Mouse (Mus musculus) embryo, embryonic 9.5 days (tissue): ENCODE data around the gene Ctsd.
"Not testable (repeated sequence)": the region's sequence is repeated elsewhere in the genome, so short reads cannot be mapped to it uniquely, and the experiment has no call there.

ENCODE experiments used
- DNase-seq: peaks from one replicate; pipeline ENCODE4 v3.0.0-alpha.2; 2017; ENCODE audit errors: extremely low spot score

Gene Ctsd

DNA sequence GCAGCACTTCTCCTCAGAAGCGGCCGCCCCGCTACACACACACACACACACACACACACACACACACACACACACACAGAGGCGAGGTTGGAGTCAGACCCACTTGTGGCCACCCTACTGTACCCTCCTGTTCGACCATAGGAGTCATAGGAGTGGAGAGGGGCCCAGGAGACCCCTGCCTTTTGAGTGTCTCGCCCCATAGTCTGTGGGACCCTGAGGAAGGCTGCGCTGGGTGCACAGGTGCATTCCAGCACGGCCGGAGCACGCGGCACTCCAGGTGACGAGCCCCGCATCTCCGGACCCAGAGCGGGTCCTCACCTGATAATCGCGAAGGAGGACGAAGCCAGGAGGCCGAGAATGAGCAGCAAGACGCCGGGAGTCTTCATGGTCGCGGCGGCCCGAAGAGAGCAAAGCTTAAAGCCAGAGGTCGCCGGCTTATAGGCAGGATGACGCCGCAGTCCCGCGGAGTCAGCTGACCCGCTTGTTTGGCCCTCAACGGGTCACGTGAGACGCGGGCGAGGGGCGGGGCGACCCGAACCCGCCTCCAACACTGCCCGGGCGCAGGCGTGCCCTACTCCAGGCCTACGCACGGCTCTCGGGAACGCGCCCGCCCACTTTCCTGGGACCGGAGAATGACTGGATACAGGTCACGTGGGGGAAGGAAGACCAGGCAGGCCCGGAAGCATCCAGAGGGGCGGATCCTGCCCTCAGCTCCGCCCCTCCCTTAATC is at the start of gene Ctsd:
Gene Ctsd (minus strand): TSS at position 620 of the 730 bp plus-strand sequence.
- peak; percentile 97 for DNase-seq

DNA sequence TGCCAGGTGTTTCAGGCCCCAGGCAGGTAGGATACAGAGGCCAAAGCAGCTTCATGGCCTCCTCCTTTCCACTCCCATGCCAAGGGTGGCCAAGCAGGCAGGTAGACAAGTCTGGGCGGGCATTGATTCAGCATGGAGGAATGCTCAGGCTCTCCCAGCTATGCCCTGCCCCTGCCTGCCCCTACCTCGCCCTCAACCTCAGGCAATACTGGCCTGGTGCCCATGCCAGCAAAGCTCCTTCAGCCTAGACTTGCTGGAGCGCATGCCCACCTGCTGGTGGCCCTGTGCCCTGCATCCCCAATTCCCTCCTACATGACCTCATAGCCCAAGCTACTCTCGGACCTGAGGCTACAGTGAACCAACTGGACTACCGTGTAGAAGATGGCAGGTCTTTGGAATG is 49.5 kb upstream of the Ctsd start:
- no peak for DNase-seq

DNA sequence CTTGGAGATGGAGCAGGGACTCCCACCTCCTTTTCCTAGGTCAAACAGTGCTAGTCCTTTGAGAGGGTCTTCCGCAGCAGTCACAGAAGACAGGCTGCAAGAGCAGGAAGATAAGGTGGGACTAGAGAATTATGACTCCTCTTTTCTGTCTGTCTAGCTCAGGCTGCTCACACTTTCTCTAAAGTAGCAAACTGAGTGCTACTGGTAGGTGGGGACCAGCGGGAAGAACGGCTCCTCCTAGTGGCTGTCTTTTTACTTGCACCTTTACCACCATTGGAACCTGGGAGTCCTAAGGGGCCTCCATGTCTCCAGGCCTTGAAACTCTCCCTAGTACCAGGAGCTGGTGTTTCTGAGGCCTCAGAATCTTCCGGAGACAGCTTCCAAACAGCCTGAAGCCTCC is 47.7 kb upstream of the Ctsd start:
- DNase-seq = peak; percentile 73

DNA sequence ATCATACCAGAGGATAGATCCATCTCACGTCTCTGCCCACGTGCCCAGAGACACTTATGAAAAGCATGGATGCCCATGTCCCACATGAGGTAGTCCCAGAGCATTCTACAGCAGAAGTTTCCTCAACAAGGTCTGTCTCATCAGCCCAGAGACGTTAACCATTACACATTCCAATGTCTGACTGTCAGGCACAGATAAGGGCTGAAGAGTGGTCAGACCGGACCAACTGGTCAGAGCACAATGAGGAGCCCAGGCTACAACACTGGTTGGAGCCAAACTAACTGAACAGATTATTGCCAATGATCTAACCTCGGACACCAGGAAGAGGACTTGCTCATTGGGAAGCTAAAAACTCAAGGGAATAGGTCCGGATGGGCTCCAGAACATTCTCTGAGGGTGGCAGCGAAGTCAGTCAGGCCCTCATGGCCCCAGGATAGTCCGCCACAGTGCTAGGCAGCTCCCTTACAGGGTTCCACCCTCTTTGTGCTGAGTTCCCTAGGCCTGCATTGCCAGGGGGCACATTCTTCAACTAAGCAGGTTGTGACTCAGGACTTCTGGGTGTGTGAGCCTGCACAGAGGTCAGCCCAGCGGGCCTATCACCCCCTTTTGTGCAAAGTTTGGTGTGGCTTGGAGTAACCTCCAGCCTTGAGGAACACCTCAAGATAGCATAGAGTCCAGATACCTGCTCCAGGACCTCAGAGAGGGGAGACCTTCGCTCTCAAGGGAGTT is 46.5 kb upstream of the Ctsd start, which contains the start of gene Syt8:
Gene Syt8 (plus strand): TSS at position 714 of the 729 bp plus-strand sequence.
- no peak for DNase-seq

DNA sequence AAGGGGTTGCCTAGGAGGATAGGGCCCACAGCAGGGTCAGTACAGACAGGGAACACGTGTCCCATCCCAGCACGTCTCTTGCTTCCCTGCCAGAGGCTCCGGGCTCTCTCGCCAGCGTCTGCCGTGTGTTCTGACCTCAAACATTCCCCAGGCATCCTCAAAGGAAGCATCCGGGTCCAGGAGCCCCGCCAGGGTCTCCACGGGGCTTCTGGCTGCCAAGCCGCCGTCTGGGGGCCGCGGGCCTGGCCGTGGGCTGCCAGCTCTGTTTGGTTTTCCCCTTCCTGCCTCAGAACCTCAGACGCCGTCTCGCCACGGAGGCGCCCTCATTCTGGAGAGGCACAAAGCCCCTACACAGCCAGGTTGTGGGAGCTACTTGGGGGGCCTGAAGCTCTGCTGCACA is 45.8 kb upstream of the Ctsd start:
- no peak for DNase-seq

DNA sequence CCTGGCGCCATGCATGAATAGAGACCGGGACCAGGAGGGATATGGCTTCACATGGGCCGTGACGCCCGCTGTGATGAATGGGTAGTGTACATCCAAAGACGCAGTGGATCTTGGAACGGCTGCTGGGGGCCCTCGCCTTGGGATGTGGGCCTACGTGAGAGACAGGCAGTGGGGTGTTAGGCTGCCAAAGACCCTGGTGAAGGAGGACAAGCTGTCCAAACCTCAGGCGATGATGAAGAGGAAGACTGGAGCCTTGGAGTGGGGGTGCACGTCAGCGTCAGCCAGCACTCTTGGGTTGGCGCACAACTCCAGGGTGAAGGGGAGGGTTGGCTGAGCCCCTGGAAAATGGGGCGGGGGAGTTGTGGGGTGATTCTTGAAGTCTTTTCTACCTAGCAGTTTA is 43.3 kb upstream of the Ctsd start:
- no peak for DNase-seq

DNA sequence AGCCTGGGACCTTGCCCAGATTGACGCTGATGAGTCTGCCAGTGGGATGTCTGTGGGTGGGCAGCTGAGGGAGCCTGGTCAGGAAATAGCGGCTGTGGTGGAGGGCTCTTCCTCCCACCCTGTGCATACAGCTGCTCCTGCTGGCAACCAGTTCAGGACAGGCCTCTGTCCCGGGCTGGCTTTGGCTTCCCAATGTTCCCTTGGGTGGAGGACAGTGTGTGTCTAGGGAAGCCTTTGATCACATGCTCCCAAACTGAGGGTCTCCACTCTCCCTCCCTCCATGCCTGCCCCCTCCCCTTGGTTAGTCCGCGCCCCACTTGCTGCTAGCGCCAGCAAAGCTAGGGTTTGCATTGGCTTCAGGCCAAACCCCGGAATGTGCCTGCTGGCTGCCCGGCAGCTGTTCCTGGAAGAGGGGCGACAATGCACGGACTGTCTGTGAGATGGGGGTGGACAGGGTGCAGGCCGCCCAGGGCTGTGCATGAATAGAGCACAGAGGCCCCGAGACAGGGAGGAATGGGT is 42.4 kb upstream of the Ctsd start:
- no peak for DNase-seq

DNA sequence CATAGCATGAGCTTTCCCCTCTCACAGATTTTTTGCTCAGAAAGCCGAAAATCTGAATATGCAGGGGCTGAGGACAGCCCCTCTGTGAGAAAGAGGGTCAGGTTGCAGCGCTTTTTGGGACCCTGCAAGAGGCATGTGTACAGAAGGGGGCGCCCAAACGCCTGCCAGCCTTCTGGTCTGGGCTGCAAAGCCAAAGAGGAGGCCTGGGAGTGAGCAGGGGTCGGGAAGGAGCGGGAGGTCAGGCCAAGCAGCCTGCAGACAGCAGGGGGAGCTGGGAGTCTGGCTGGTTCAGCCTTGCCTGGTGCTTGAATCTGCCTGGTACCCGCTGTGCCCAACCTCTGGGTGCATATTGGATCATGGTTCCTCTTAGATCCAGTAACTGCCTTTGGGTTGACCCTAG is 40.4 kb upstream of the Ctsd start:
- peak; percentile 89 for DNase-seq

DNA sequence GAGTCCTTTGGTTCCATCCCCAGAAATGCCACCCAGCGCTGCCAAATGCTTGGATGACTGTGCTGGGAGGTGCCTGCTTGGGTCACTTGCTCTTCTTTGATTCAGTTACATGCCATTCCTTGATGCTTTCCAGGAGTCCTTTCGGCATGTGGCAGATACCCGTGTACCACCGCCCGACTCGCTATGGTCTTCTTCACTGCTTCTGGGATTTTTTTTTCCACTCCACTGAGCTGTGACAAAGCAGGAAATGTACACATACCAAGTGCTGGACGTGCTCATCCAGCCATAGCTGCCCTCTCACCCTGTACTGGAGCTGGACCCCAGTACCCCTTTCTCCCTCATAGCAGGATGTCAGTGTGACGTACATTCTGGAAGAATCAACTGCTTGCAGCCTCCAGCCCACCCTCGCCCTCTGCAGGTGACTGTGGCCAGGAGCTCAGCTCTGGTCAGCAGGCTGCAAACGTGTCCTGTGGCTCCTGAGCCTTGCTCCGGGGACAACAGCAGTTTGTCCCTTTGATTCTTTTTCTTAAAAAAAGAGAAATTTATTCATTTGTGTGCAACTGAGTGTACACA is 37.9 kb upstream of the Ctsd start:
- no peak for DNase-seq

DNA sequence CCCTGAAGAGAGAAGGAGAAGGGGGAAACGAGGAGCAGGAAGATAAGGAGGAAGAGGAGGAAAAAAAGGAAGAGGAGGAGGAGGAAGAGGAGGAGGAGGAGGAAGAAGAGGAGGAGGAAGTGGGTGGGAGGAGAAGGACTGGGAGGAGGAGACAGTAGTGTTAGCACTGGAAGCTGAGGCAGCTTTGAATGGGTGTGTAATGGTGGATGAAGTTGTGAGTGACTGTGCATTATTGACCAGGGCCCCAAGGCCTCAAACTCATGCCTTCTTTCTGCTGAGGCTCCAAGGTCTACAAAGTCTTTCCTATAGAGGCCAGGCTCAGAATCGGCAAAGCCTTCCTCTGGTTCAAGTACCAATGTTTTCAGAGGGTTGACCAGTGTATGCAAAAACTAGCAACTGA is 34.0 kb upstream of the Ctsd start:
- no peak for DNase-seq

DNA sequence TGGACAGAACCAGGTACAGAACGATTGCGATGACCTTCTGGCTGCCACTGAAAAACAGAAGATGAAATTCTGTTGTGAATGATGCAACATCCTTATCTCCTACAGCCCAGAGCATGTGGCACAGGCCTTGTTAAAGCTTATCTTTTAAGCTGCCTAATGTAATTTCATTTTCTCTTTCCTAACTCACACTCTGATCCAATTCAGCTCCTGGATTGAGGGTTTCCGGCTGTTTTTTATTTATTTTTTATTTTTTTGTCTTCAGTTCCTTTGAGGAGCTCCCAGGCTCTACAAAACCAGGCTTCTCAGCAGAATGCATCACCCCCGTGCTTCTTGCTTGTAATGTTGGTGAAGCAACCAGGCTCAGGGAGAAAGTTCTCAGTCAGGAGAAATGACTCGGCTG is 32.0 kb upstream of the Ctsd start:
- no peak for DNase-seq

DNA sequence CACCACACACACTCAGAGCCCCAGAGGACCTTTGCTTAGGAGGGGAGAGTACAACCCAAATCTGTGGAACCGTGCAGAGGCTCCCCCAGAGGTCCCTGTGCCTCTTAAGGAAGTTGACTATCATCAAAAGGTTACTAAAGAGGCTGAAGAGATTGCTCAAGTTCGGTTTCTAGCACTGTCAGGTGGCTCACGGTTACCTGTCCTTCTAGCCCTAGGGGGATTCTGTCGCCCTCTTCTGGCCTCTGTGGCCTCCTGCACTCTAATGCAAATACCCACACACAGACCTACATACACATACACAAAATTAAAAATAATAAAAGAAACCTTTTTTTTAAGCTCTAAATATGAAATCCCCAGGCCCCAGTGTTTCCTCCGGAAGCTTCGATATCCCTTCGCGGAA is 30.8 kb upstream of the Ctsd start:
- DNase-seq = no peak

DNA sequence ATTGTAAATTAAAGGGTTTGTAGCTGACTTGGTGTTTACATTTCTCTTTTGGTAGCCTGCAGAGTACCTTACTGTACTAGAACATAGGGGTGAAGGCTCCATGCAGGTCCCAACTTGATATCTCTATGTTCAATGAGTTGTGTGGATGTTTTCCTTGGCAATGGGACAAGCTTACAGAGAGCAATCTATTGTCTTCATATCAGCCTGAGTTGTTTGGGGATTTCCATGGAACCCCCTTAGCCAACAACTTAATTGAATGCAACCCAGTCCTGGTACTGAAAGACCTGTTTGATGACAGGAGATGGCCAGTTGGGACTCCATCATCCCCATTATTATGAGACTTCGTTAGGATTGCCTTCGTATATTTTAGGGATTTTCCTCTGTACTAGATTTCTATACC is 30.2 kb upstream of the Ctsd start:
- no peak for DNase-seq

DNA sequence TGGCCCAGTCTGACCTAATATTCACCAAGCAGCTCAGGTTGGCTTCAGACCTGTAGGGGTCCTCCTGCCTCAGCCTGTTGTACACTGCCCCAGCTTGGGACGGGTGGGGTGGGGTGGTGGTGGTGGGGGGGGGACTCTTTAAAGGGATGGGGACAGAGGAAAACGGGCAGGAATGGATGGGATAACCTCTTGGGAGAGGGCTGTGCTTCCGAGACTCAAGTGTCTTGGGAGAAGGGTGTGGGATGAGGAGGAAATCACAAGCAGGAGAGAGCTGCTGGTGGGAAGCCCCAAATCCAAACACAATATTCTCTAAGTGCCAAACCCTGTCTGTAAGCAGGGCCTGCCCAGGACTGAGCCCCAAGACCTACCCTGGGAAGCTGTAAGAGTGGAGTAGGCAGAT is 28.4 kb upstream of the Ctsd start:
- no peak for DNase-seq

DNA sequence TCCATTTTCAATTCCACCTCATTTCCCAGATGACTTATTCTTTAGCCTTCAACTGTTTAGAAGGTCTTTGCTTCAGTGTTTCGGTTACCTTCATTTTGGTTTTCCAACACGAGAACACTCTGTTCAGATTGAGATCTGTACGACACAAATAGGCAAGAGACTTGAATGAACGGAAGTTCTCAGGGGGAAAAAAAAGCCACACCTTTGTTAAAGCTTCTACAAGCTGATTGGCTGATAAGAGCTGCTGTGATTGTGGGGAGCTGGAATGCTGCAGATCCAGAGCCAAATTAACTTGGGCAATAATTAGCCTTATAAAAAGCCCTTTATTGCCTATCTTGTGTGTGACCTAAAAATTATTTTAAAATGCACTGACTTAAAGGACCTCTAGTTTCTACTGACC is 27.5 kb upstream of the Ctsd start:
- DNase-seq = no peak

DNA sequence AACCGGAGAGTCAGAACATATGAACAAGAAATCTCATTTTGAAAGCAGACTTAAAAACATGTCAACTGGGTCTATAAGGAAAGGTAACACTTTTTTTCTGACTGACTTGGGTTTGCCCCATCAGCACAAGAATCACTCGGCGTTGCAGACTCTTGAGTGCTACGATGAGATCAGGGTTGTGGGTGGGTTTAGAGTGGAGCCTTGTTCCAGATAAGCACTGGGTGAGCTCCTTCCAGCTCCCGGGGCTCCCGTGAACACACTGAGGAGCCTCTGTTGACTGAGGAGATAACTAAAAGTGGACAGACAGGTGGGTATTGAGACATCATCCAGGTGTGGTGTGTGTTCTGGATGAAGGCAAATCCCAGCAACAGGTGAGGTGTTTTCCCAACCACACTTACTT is 25.4 kb upstream of the Ctsd start:
- DNase-seq = no peak

DNA sequence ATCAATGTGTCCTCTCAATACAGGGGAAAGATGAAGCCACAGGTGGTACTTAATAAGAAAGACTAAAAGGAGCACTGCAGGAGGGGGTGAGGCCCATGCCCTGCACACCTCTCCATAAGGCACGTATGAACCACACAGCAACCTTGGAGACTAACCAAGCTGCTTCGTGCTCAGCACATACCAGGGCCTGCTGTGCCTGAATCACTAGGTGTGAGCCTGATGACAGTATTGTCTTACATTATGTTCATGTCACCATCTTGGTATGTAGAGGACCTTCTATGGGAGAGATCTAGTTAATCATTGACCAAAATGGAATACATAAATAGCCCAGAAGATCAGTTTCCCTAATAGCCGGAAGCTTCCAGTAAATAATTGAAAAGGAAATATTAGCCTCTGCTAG is 21.8 kb upstream of the Ctsd start:
- DNase-seq = no peak

DNA sequence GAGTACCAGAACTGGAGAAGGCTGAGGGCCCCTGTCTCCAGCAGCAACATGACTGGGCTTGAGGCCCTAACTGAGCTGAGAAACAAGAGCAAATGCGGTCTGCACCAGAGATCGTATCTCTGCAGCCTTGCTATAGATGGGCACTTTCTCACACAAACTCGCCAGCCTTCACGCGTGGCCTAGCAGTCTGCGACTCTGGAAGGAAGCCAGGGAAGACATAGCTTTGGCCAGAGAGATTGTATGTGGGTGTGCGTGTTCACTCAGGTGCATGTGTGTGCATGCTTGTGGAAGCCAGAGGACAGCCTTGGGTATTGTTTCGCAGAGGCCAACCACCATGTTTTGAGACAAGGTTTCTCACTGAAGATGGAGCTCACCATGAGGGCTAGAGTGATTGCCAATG is 20.8 kb upstream of the Ctsd start:
- no peak for DNase-seq

DNA sequence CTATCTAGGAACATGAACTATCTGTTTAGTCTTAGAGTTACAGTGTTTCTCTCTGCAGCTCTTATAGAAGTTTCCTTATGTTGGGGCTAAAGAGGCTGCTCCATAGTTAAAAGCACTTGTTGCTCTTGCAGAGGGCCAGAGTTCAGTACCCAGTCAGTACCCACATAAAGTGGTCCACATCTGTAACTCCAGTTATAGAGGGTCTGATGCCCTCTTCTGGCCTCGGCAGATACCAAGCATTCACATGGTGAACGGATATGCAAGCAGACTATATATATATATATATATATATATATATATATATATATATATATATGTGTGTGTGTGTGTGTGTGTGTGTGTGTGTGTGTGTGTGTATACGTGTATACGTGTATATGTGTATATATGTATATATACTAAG is 20.1 kb upstream of the Ctsd start:
- no peak for DNase-seq

DNA sequence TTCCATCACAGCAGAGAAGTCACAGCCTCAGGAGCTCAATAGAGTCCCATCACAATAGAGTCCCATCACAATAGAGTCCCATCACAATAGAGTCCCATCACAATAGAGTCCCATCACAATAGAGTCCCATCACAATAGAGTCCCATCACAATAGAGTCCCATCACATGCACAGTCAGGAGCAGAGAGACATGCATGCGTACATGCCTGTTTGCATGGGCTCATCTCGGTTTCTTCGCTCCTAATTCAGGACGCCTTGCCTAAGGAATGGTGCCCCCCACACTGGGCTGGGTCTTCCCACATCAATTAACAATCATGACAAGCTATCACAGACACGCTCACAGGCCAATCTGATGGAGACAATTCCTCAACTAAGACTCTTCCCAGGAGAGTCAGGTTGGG is 17.3 kb upstream of the Ctsd start:
- DNase-seq = not testable (repeated sequence)

DNA sequence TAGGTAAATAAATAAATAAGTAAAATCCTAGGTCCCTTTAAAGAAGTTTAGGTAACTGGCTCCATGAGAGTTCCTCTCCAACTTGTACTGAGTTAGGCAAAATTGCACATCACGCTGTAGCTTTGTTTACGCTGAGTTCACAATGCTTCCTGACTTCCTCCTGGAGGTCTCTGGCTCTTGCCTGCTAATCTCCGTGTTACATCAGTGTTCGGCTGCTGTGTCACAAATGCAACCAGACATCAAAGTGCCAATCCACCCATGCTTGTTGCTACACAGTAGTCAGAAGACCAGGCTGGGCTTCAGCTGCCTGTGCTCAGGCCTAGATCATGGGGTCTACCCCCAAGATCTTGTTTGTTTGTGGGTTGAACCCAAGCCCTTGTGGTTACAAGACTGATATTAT is 15.8 kb upstream of the Ctsd start:
- no peak for DNase-seq

DNA sequence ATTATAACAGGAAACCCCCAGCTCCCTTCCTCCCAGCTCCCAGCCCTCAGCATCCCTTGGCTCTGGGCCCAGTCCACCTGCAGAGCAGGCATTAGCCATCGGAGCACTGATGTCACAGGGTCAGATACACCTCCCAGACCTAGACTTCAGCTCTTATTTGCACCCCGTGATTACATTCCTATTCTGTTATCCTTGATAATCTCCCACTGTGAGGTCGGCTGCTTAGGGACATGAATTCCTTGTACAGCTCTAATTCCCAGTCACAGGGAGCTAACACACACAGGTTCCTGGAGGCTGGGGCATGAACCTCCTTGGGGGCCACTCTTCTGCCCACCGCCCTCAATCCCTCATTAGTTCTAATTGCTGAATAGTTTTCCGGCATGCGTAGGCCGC is 12.9 kb upstream of the Ctsd start:
- no peak for DNase-seq
